Mouse (Mus musculus): ENCODE results near the gene Vmp1. TPM values are rescaled to one million over a fixed set of nuclear protein-coding genes. Genes with fewer than 3 reads are reported as not detected.

Gene Vmp1
- total RNA-seq, 2 experiments from 2014 or later: 165 to 171 TPM

GRCm38 (mm10) chr11:86580319-86581113 lies 103.1 kb downstream of the Vmp1 start:
- intact Hi-C loops (cut with DNase I): no loop called here

GRCm38 (mm10) chr11:86579731-86580318 lies 103.8 kb downstream of the Vmp1 start:
- DNase-seq (ENCODE audit: extremely low spot score in 1 of 2, low spot score in 2 of 2): no peak
- intact Hi-C loops (cut with DNase I): loop anchor here (10.0 kb wide), 1 partner anchor 435 kb away; no protein-coding TSS in a partner anchor

More at GRCm38 (mm10) chr11:86580319-86581113, 103.1 kb downstream of the Vmp1 start:
- DNase-seq (ENCODE audit: extremely low spot score in 1 of 2, low spot score in 2 of 2): no peak

- DNase-seq (ENCODE audit: extremely low spot score in 1 of 2, low spot score in 2 of 2): peak in 1 of 2 experiments; percentile 85
- intact Hi-C loops (cut with DNase I): loop anchor here (10.0 kb wide), 1 partner anchor 436 kb away; no protein-coding TSS in a partner anchor
Observed at GRCm38 (mm10) chr11:86578809-86579730, 104.6 kb downstream of the Vmp1 start.

DNA sequence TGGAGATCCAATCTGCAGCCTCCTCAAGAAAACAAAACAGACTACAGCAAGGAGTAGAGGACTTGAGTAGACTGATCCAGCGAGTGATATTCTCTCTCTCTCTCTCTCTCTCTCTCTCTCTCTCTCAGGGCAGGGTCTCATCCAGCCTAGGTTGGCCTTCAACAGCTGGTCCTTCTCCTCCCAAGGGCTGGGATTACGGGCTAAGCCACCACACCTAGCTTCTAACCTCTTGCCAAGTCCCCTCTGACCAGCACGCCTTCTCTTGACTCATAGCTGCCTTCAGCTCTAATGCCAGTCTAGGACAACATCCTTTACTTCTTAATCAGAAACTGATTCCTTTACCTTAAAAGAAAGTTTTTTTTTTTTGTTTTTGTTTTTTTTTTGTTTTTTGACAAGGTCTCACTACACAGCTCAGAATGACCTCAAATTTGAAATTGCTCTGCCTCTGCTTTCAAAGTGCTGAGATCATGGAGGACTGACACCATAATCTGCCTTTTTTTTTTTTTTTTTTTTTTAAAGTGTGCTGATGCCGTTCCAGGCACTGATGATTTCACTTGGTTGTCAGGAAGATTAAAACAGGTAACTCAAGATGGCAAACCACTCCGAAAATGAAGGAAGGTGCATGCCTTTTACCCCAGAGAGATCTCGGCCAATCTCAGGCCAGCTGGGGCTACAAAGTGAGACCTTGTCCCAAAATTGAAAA lies 105.4 kb downstream of the Vmp1 start:
- intact Hi-C loops (cut with DNase I): loop anchor here (10.0 kb wide), 1 partner anchor 437 kb away; no protein-coding TSS in a partner anchor
- no peak for DNase-seq (ENCODE audit: extremely low spot score in 1 of 2, low spot score in 2 of 2)

DNA sequence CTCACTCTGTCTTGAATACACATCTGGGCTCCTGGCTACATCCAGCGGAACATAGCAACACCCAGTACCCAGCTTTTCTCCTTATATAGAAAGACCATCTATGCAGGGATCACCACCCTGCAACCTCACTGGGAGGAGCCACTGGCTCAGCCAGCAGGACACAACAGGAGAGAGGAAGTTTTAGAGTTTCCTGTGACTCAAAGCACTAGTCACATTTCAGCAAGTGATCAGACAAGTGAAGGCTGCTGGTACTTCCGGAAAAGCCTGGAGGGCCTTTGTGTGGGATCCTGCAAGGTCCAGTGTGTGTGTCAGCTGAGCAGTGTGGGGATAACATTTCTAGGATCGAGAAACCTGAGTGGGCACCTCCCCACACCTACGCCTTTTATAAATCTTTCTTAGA lies 106.4 kb downstream of the Vmp1 start:
- peak in 1 of 2 experiments; percentile 61 for DNase-seq (ENCODE audit: extremely low spot score in 1 of 2, low spot score in 2 of 2)
- intact Hi-C loops (cut with DNase I): loop anchor here (10.0 kb wide), 1 partner anchor 438 kb away; no protein-coding TSS in a partner anchor

GRCm38 (mm10) chr11:86575632-86576378 lies 107.8 kb downstream of the Vmp1 start:
- intact Hi-C loops (cut with DNase I): loop anchor here (10.0 kb wide), 1 partner anchor 439 kb away; no protein-coding TSS in a partner anchor

DNA sequence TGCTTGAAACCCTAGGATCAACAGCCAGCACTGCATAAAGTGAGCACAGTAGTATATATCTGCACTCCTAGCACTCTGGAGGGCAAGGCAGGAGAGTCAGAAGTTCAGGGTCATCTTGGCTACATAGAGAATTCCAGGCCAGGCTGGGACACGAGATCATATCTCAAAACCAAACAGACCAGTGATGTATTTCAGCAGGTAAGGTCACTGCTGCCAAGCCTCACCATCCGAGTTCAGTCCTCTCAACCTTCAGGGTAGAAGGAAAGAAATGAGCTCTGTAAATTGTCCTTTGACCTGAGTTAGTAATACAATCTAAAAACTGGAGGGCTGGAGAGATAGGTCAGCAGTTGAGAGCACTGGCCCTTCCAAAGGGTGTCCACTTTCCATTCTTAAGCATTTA lies 109.2 kb downstream of the Vmp1 start:
- intact Hi-C loops (cut with DNase I): loop anchor here (10.0 kb wide), 1 partner anchor 440 kb away; no protein-coding TSS in a partner anchor
- no peak for DNase-seq (ENCODE audit: extremely low spot score in 1 of 2, low spot score in 2 of 2)

More at GRCm38 (mm10) chr11:86575632-86576378, 107.8 kb downstream of the Vmp1 start:
- no peak for DNase-seq (ENCODE audit: extremely low spot score in 1 of 2, low spot score in 2 of 2)

- intact Hi-C loops (cut with DNase I): loop anchor here (10.0 kb wide), 1 partner anchor 441 kb away; no protein-coding TSS in a partner anchor
- DNase-seq (ENCODE audit: extremely low spot score in 1 of 2, low spot score in 2 of 2): no peak
Observed at GRCm38 (mm10) chr11:86573646-86574231, 109.9 kb downstream of the Vmp1 start.

GRCm38 (mm10) chr11:86572623-86573022 lies 111.0 kb downstream of the Vmp1 start:
- no peak for DNase-seq (ENCODE audit: extremely low spot score in 1 of 2, low spot score in 2 of 2)
- intact Hi-C loops (cut with DNase I): loop anchor here (10.0 kb wide), 1 partner anchor 442 kb away; no protein-coding TSS in a partner anchor

- intact Hi-C loops (cut with DNase I): loop anchor here (10.0 kb wide), 1 partner anchor 443 kb away; no protein-coding TSS in a partner anchor
- no peak for DNase-seq (ENCODE audit: extremely low spot score in 1 of 2, low spot score in 2 of 2)
Observed at GRCm38 (mm10) chr11:86571871-86572270, 111.8 kb downstream of the Vmp1 start.

- intact Hi-C loops (cut with DNase I): loop anchor here (10.0 kb wide), 1 partner anchor 444 kb away; no protein-coding TSS in a partner anchor
- peak in 1 of 2 experiments; percentile 33 for DNase-seq (ENCODE audit: extremely low spot score in 1 of 2, low spot score in 2 of 2)
Observed at GRCm38 (mm10) chr11:86571047-86571855, 112.4 kb downstream of the Vmp1 start.

DNA sequence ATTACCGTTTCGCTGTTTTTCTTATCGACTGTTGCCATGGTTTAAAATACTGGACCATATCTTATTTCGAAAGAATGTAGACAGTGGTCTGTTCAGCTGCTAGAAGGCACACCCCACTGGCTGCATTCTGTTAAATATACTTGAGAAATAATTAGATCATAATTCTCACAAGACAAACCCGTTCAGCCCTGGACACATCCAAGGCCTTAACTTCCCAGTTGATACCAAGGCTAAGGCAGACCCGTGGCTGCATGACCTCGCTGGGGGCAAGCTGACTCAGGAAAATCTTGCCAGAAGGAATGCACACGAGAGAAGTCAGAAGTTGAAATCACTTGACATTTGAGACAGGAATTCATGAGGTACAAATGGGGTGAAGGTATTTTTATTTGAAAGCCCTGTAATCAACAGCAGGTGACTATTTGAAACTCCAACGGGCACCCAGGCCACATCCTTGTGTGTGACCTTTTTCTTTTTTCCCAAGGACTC lies 113.3 kb downstream of the Vmp1 start:
- intact Hi-C loops (cut with DNase I): loop anchor here (10.0 kb wide), 1 partner anchor 444 kb away; no protein-coding TSS in a partner anchor
- DNase-seq (ENCODE audit: extremely low spot score in 1 of 2, low spot score in 2 of 2): no peak

DNA sequence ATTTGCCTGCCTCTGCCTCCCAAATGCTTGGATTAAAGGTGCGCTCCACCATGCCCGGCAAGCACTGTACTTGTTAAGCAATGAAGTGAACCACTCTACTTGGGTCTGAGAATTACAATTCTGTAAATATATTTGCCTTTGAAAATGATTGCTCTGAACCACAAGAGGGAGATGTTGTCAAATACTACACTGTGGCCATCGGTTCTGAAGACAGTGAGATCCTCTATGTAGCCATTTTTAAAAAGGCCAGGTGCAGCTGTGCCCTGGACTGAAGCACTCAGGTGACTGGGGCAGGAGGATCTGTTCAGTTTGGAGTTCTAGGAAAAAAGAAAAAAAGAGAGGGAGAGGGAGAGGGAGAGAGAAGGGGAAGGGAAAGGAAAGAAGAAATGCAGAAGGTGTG lies 115.2 kb downstream of the Vmp1 start:
- intact Hi-C loops (cut with DNase I): loop anchor here (2.0 kb wide), 1 partner anchor 84 kb away; no protein-coding TSS in a partner anchor
- no peak for DNase-seq (ENCODE audit: extremely low spot score in 1 of 2, low spot score in 2 of 2)

DNA sequence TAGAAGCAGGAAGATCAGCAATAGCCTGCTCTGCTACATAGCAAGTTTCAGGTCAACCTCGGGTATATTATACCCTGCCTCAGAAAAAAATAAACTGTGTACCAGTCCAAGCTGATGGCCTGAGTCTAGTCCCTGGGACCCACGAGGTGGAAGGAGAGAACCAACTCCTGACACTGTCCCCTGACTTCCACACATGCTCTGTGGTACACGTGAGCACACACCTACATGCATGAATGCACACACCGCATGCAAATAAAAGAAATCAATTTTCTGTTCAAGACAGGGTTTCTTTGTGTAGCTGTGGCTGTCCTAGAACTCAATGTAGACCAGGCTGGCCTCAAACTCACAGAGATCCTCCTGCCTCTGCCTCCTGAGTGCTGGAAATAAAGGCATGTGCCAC lies 125.4 kb downstream of the Vmp1 start:
- intact Hi-C loops (cut with DNase I): no loop called here
- no peak for DNase-seq (ENCODE audit: extremely low spot score in 1 of 2, low spot score in 2 of 2)

DNA sequence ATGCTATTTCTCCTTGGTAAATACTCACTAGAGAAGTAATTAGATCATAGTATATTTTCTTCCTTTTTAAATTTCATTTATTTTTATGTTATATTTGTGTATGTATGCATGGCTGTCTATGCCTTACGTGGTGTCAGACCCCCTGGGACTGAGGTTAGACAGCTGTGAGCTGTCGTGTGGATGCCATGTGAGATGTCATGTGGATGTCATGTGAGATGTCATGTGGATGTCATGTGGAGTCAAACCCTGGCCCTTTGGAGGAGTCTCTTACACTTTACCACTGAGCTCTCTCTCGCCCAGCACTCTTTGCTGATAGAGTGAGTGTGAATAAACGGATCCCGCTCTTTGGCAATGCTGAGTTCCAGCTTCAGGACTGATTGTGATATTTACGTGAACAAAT lies 130.1 kb downstream of the Vmp1 start:
- intact Hi-C loops (cut with DNase I): no loop called here

GRCm38 (mm10) chr11:86547412-86547811 lies 136.2 kb downstream of the Vmp1 start:
- intact Hi-C loops (cut with DNase I): no loop called here
- no peak for DNase-seq (ENCODE audit: extremely low spot score in 1 of 2, low spot score in 2 of 2)

More for the DNA sequence above, 130.1 kb downstream of the Vmp1 start:
- DNase-seq (ENCODE audit: extremely low spot score in 1 of 2, low spot score in 2 of 2): no peak

Measured in left cerebral cortex, postnatal 10 days (tissue).